Mouse (Mus musculus) MEL (cell line): ENCODE results near the gene Nrip2. TPM values are rescaled to one million over a fixed set of nuclear protein-coding genes. Genes with fewer than 3 reads are reported as not detected.

Experiments
- DNase-seq: peaks from one replicate; pipeline ENCODE4 v3.0.0; 2011; ENCODE audit warnings: low read depth, low spot score
- H3K27ac ChIP-seq: 2 replicates; pipeline ENCODE4 v1.5.1; 2012; ENCODE audit warnings: low read depth, mild to moderate bottlenecking, control low read depth, low read length, moderate library complexity; ENCODE audit not compliant: control insufficient read depth
- H3K27me3 ChIP-seq, 2 experiments: fragments of 150-350 bp in 1 of 2; sonication (generic) in 1 of 2; 2 replicates each; pipeline ENCODE4 v1.6.1; 2012; ENCODE audit warnings: low read length in 2 of 2, mild to moderate bottlenecking in 2 of 2, improper control_type of control experiment in 1 of 2, moderate library complexity in 1 of 2; ENCODE audit not compliant: insufficient read depth in 2 of 2, control insufficient read depth in 1 of 2
- H3K36me3 ChIP-seq, 2 experiments: 2 replicates each; pipeline ENCODE4 v1.6.1; 2012 to 2014; ENCODE audit warnings: low read length in 2 of 2, improper control_type of control experiment in 1 of 2, inconsistent platforms in 1 of 2, mild to moderate bottlenecking in 1 of 2; ENCODE audit not compliant: insufficient read depth in 2 of 2, control insufficient read depth in 1 of 2
- H3K4me1 ChIP-seq, 2 experiments: fragments of 150-350 bp in 1 of 2; sonication (generic) in 1 of 2; 2 replicates each; pipeline ENCODE4 v1.6.1; 2012; ENCODE audit warnings: low read length in 2 of 2, improper control_type of control experiment in 1 of 2, mild to moderate bottlenecking in 1 of 2; ENCODE audit not compliant: insufficient read depth in 2 of 2, control insufficient read depth in 1 of 2
- H3K4me3 ChIP-seq, 2 experiments: fragments of 150-350 bp in 1 of 2; sonication (generic) in 1 of 2; 2 replicates each; pipeline ENCODE4 v1.5.1; 2012; ENCODE audit warnings: low read depth in 2 of 2, low read length in 2 of 2, mild to moderate bottlenecking in 2 of 2, moderate library complexity in 2 of 2, control low read depth in 1 of 2, improper control_type of control experiment in 1 of 2; ENCODE audit not compliant: control insufficient read depth in 1 of 2, insufficient read depth in 1 of 2
- H3K79me2 ChIP-seq: 2 replicates; pipeline ENCODE4 v1.6.1; 2012; ENCODE audit warnings: mild to moderate bottlenecking, low read length, moderate library complexity; ENCODE audit not compliant: control insufficient read depth, poor library complexity, insufficient read depth
- H3K9ac ChIP-seq: 2 replicates; pipeline ENCODE4 v1.6.1; 2012; ENCODE audit warnings: low read depth, mild to moderate bottlenecking, control low read depth, low read length, moderate library complexity; ENCODE audit not compliant: control insufficient read depth, poor library complexity, severe bottlenecking
- H3K9me3 ChIP-seq: fragments of 150-350 bp; sonication (generic); replicated peaks from 2 replicates; pipeline ENCODE4 v1.6.1; 2012; ENCODE audit warnings: mild to moderate bottlenecking, low read length, improper control_type of control experiment, moderate library complexity; ENCODE audit not compliant: insufficient read depth
- BHLHE40 ChIP-seq: IDR thresholded peaks from 2 replicates; pipeline ENCODE4 v1.6.1; 2012; ENCODE audit warnings: low read depth, mild to moderate bottlenecking, inconsistent platforms, low read length, improper control_type of control experiment, borderline replicate concordance
- CHD1 ChIP-seq: IDR thresholded peaks from 2 replicates; pipeline ENCODE4 v1.6.1; 2012; ENCODE audit warnings: low read depth, mild to moderate bottlenecking, inconsistent platforms, low read length, improper control_type of control experiment
- CHD2 ChIP-seq: IDR thresholded peaks from 2 replicates; pipeline ENCODE4 v1.6.1; 2011; ENCODE audit warnings: low read length, improper control_type of control experiment
- CTCF ChIP-seq, 3 experiments: IDR thresholded peaks in 2 of 3; conservative IDR thresholded peaks in 1 of 3; 2 replicates each; pipeline ENCODE4 v1.5.1; 2011 to 2012; ENCODE audit warnings: low read length in 3 of 3, low read depth in 2 of 3, mild to moderate bottlenecking in 2 of 3, improper control_type of control experiment in 1 of 3, inconsistent platforms in 1 of 3, mixed read lengths in 1 of 3, moderate library complexity in 1 of 3; ENCODE audit not compliant: control insufficient read depth in 1 of 3, insufficient read depth in 1 of 3, poor library complexity in 1 of 3, severe bottlenecking in 1 of 3
- E2F4 ChIP-seq: IDR thresholded peaks from 2 replicates; pipeline ENCODE4 v1.6.1; 2011; ENCODE audit warnings: low read depth, low read length, improper control_type of control experiment, borderline replicate concordance
- EP300 ChIP-seq, 2 experiments: IDR thresholded peaks; 2 replicates each; pipeline ENCODE4 v1.6.1; 2011; ENCODE audit warnings: improper control_type of control experiment in 2 of 2, low read length in 2 of 2, low read depth in 1 of 2, mild to moderate bottlenecking in 1 of 2
- ETS1 ChIP-seq: IDR thresholded peaks from 2 replicates; pipeline ENCODE4 v1.6.1; 2012; ENCODE audit warnings: low read depth, mild to moderate bottlenecking, inconsistent platforms, low read length, improper control_type of control experiment, moderate library complexity
- GABPA ChIP-seq: IDR thresholded peaks from 2 replicates; pipeline ENCODE4 v1.6.1; 2012; ENCODE audit warnings: low read depth, mild to moderate bottlenecking, inconsistent platforms, low read length, improper control_type of control experiment, moderate library complexity
- GATA1 ChIP-seq: IDR thresholded peaks from 2 replicates; pipeline ENCODE4 v1.6.1; 2011; ENCODE audit warnings: low read depth, low read length, improper control_type of control experiment
- KAT2A ChIP-seq: conservative IDR thresholded peaks from 2 replicates; pipeline ENCODE4 v1.6.1; 2012; ENCODE audit warnings: low read depth, low read length, improper control_type of control experiment, inconsistent platforms
- MAFK ChIP-seq: IDR thresholded peaks from 2 replicates; pipeline ENCODE4 v1.6.1; 2011; ENCODE audit warnings: low read depth, mild to moderate bottlenecking, low read length, improper control_type of control experiment, borderline replicate concordance
- MAX ChIP-seq: IDR thresholded peaks from 2 replicates; pipeline ENCODE4 v1.6.1; 2011; ENCODE audit warnings: low read length, improper control_type of control experiment
- MAZ ChIP-seq: IDR thresholded peaks from 2 replicates; pipeline ENCODE4 v1.6.1; 2012; ENCODE audit warnings: low read depth, mild to moderate bottlenecking, inconsistent platforms, low read length, improper control_type of control experiment
- MXI1 ChIP-seq: IDR thresholded peaks from 2 replicates; pipeline ENCODE4 v1.6.1; 2011; ENCODE audit warnings: mild to moderate bottlenecking, low read depth, low read length, improper control_type of control experiment
- MYB ChIP-seq: IDR thresholded peaks from 2 replicates; pipeline ENCODE4 v1.6.1; 2011; ENCODE audit warnings: mild to moderate bottlenecking, low read depth, low read length, improper control_type of control experiment
- MYC ChIP-seq: IDR thresholded peaks from 2 replicates; pipeline ENCODE4 v1.6.1; 2011; ENCODE audit warnings: low read depth, mild to moderate bottlenecking, low read length, improper control_type of control experiment, moderate library complexity
- NELFE ChIP-seq: IDR thresholded peaks from 2 replicates; pipeline ENCODE4 v1.6.1; 2011; ENCODE audit warnings: low read depth, low read length, improper control_type of control experiment
- NRF1 ChIP-seq: IDR thresholded peaks from 2 replicates; pipeline ENCODE4 v1.6.1; 2014; ENCODE audit warnings: low read depth, mild to moderate bottlenecking, inconsistent platforms, low read length, improper control_type of control experiment, moderate library complexity; ENCODE audit not compliant: poor library complexity, insufficient read depth, severe bottlenecking
- POLR2A ChIP-seq, 2 experiments: IDR thresholded peaks; 2 replicates each; pipeline ENCODE4 v1.6.1; 2011 to 2012; ENCODE audit warnings: low read length in 2 of 2, mild to moderate bottlenecking in 2 of 2, control low read depth in 1 of 2, improper control_type of control experiment in 1 of 2, low read depth in 1 of 2, moderate library complexity in 1 of 2; ENCODE audit not compliant: control insufficient read depth in 1 of 2, insufficient read depth in 1 of 2, poor library complexity in 1 of 2
- POLR2AphosphoS2 ChIP-seq: IDR thresholded peaks from 2 replicates; pipeline ENCODE4 v1.6.1; 2011; ENCODE audit warnings: low read length, improper control_type of control experiment
- POLR2AphosphoS5 ChIP-seq: IDR thresholded peaks from 2 replicates; pipeline ENCODE4 v1.6.1; 2012; ENCODE audit warnings: low read depth, borderline replicate concordance, mild to moderate bottlenecking, inconsistent platforms, low read length, moderate library complexity, mixed read lengths
- RAD21 ChIP-seq: IDR thresholded peaks from 2 replicates; pipeline ENCODE4 v1.6.1; 2011; ENCODE audit warnings: mild to moderate bottlenecking, low read depth, low read length, improper control_type of control experiment
- SMC3 ChIP-seq: IDR thresholded peaks from 2 replicates; pipeline ENCODE4 v1.6.1; 2011; ENCODE audit warnings: low read depth, low read length, improper control_type of control experiment
- TAL1 ChIP-seq: IDR thresholded peaks from 2 replicates; pipeline ENCODE4 v1.6.1; 2012; ENCODE audit warnings: mild to moderate bottlenecking, inconsistent platforms, low read length, moderate library complexity, mixed read lengths
- TBP ChIP-seq: IDR thresholded peaks from 2 replicates; pipeline ENCODE4 v1.8.0; 2011; ENCODE audit warnings: low read depth, low read length, improper control_type of control experiment
- TCF12 ChIP-seq: IDR thresholded peaks from 2 replicates; pipeline ENCODE4 v1.6.1; 2014; ENCODE audit warnings: low read depth, mild to moderate bottlenecking, inconsistent platforms, low read length, improper control_type of control experiment, moderate library complexity
- USF1 ChIP-seq: IDR thresholded peaks from 2 replicates; pipeline ENCODE4 v1.6.1; 2014; ENCODE audit warnings: low read depth, mild to moderate bottlenecking, inconsistent platforms, low read length, improper control_type of control experiment, moderate library complexity
- USF2 ChIP-seq, 2 experiments: IDR thresholded peaks; 2 replicates each; pipeline ENCODE4 v1.6.1; 2011 to 2012; ENCODE audit warnings: improper control_type of control experiment in 2 of 2, low read length in 2 of 2, borderline replicate concordance in 1 of 2, inconsistent platforms in 1 of 2, low read depth in 1 of 2, mild to moderate bottlenecking in 1 of 2; ENCODE audit not compliant: insufficient read depth in 1 of 2
- ZKSCAN1 ChIP-seq: IDR thresholded peaks from 2 replicates; pipeline ENCODE4 v1.6.1; 2012; ENCODE audit warnings: low read depth, mild to moderate bottlenecking, inconsistent platforms, low read length, improper control_type of control experiment, moderate library complexity
- ZMIZ1 ChIP-seq: IDR thresholded peaks from 2 replicates; pipeline ENCODE4 v1.6.1; 2012; ENCODE audit warnings: low read depth, mild to moderate bottlenecking, inconsistent platforms, low read length, improper control_type of control experiment, moderate library complexity
- ZNF384 ChIP-seq: IDR thresholded peaks from 2 replicates; pipeline ENCODE4 v1.6.1; 2012; ENCODE audit warnings: low read depth, mild to moderate bottlenecking, inconsistent platforms, low read length, improper control_type of control experiment
- polyA plus RNA-seq, 2 experiments: library from polyadenylated mRNA; stranded (reverse) in 1 of 2; unstranded in 1 of 2; fragments of >175 nt in 1 of 2; fragments of >200 nt in 1 of 2; gene quantifications; 2 replicates each; pipeline versions ENCODE4 v1.2.1 to v1.2.4; 2012; ENCODE audit warnings: low replicate concordance in 2 of 2, low read depth in 1 of 2; ENCODE audit not compliant: insufficient read length in 2 of 2, insufficient read depth in 1 of 2, missing spikeins in 1 of 2
- total RNA-seq: library from RNA; depleted of rRNA; stranded (reverse); fragments of 300-350 nt; gene quantifications from 2 replicates; pipeline ENCODE4 v1.2.3, GENCODE M21; 2012

The Nrip2 gene
- total and polyA plus RNA-seq, 3 experiments = 0.04 to 0.86 TPM; not detected in 1

DNA sequence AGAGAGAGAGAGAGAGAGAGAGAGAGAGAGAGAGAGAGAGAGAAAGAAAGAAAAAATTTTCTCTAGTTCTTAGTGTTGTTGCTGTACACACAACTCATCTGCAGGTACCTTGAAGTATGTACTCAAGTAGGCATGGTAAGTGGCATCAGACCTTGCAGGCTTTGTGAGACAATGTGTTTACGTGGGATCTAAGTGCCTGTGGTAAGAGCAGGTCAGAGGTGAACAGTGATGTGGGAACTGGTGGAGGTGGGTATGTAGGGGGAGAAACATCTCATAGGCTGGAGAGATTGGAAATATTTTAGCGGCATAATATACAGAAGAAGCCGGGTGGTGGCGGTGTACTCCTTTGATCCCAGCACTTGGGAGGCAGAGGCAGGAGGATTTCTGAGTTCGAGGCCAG, 28.5 kb downstream of the Nrip2 start:
- no peak overlapping the region for H3K9ac ChIP-seq
- no peaks in the 10 kb centered on the region; the same call in 1 of the 2 replicates for H3K9me3 ChIP-seq
- H3K27ac ChIP-seq = no peak overlapping the region
- H3K4me3 ChIP-seq = no peak overlapping the region
- no peak for DNase-seq
- H3K36me3 ChIP-seq = peaks cover 13 to 23% of the 10 kb centered on the region in 2 experiments
- H3K27me3 ChIP-seq = no peaks in the 10 kb centered on the region
- H3K4me1 ChIP-seq = peaks cover 11 to 18% of the 10 kb centered on the region in 2 experiments
- H3K79me2 ChIP-seq = no peaks in the 10 kb centered on the region; the same call in 1 of the 2 replicates
- TF ChIP-seq GABPA (no peak), CHD2 (no peak), ZMIZ1 (no peak), CHD1 (no peak), ETS1 (no peak), CTCF (IDR thresholded peaks at IDR 0.05 in 2 of 3, conservative IDR thresholded peaks at IDR 0.05 in 1 of 3; ENCODE audit: control insufficient read depth in 1 of 3, insufficient read depth in 1 of 3, low read depth in 2 of 3, low read length in 3 of 3, poor library complexity in 1 of 3, severe bottlenecking in 1 of 3) (no peak), ZKSCAN1 (no peak)
- TF ChIP-seq, all 39 proteins: peak for 0

DNA sequence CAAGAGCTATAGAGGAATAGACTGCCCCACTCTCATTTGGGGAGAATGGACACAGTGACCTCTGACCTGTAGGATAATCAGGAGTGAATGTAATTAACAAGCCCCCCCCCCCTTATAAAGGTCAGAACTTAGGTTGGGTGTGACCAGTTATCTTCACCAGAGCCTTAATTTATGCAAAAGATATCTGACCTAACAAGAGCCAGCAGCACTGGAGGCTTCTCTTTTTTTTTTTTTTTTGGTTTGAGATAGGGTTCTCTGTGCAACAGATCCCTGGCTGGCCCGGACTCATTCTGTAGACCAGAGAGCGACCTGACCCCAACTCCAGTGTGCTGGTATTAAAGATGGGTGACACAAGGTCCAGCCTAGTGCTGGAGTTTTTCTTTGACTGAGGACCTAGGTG, 30.2 kb downstream of the Nrip2 start:
- DNase-seq = peak; percentile 47
- Histone ChIP-seq H3K79me2 (no peaks in the 10 kb centered on the region; the same call in none of the 2 replicates), H3K36me3 (peaks cover 21 to 24% of the 10 kb centered on the region in 2 experiments), H3K4me3 (no peak overlapping the region), H3K9ac (no peak overlapping the region), H3K9me3 (no peaks in the 10 kb centered on the region; the same call in 1 of the 2 replicates), H3K27ac (peak overlapping the region; percentile 46), H3K27me3 (no peaks in the 10 kb centered on the region), H3K4me1 (peaks cover 11 to 18% of the 10 kb centered on the region in 2 experiments)
- TF ChIP-seq POLR2A (IDR thresholded peaks at IDR 0.05; ENCODE audit: control insufficient read depth in 1 of 2, insufficient read depth in 1 of 2, low read depth in 1 of 2, low read length in 2 of 2, poor library complexity in 1 of 2) (no peak; a peak in 1 of 4 replicates), MAZ (peak; percentile 65; the same call in 1 of the 2 replicates), CTCF (IDR thresholded peaks at IDR 0.05 in 2 of 3, conservative IDR thresholded peaks at IDR 0.05 in 1 of 3; ENCODE audit: control insufficient read depth in 1 of 3, insufficient read depth in 1 of 3, low read depth in 2 of 3, low read length in 3 of 3, poor library complexity in 1 of 3, severe bottlenecking in 1 of 3) (no peak), GATA1 (peak; percentile 65), TCF12 (peak; percentile 63), TAL1 (no peak), MYB (no peak), NRF1 (no peak), BHLHE40 (no peak), CHD1 (no peak), TBP (no peak), SMC3 (no peak), ETS1 (peak; percentile 60), RAD21 (no peak), MAFK (no peak), MYC (no peak), KAT2A (no peak), MXI1 (0 out of 2 replicates have a peak, but pooled peaks have one; percentile 38), POLR2AphosphoS5 (no peak), MAX (no peak), EP300 (IDR thresholded peaks at IDR 0.05; ENCODE audit: low read depth in 1 of 2, low read length in 2 of 2) (peak; percentile 51 to 56; a peak in 2 of 4 replicates), POLR2AphosphoS2 (no peak), CHD2 (no peak), GABPA (no peak), ZNF384 (peak; percentile 96), USF2 (IDR thresholded peaks at IDR 0.05; ENCODE audit: borderline replicate concordance in 1 of 2, insufficient read depth in 1 of 2, low read depth in 1 of 2, low read length in 2 of 2) (no peak), USF1 (no peak), E2F4 (no peak), NELFE (no peak)
